Mouse (Mus musculus) kidney, adult 11 months (tissue): ENCODE data around the gene Spag8.
A peak's percentile ranks its signal among the peaks of the same experiment; 100 is the strongest.

Experiments
- DNase-seq: peaks from one replicate; pipeline ENCODE4 v3.0.0; 2022

Spag8 gene

DNA sequence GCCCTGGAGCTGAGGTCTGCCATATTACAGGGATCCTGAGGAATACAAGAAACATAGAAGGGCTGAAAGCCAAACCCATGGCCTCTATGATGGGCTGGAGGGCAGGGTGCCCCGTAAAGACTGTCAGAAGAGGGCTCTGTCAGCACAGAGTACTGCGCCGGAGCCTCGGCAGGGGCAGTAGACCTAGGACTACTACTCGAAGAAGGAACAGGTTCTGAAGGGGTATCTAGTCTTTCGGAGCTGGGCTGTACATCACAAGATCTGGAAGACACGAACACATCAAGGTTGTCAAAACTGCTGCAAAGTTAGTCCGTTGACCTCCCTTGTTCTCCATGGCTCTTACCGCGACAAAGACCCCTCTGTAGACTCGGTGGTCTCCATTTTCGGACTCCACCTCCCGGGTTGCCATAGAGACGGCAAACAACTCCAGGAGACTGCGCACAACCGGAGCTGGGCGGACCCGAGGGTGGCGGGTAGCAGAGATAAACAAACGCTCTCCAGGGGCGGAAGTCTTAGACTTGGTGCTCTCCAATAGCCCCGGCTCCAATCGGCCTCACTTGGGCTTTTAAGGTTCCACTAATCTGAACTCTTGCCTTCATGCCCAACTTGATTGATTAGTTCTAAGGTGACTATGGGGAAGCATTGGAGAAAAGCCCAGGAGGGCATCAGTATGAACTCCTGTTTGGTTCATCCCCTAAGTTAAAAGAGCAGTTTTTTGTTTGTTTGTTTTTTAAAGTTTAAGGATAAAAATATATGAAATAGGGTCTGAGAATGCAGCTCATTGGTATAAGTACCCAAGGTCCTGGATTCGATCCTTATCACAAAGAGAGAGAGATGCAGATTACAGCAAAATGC lies at the start of gene Spag8:
Gene Spag8, minus strand, starts transcription at position 434 of the 855 bp plus-strand sequence.
- no peak for DNase-seq

DNA sequence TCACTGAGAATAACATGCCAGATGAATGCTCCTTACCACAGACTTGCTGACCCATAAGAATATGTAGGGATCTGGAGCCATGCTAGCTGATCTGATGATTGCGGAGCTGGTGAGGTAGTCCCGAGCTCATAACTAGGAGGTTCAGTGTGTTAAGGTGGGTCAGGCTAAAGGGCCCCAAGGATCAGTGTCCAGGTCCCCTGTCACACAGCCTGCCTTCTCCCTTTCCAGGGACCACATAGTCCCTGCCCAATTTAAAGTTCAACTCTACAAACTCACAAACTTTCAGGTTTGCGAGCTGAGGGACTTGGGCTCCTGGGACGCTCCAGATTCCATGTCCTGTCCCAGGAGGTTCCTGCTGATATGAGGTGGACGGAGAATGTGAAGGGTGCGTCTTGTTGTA lies 47.3 kb upstream of the Spag8 start, which contains the start of gene Olfr70:
Gene Olfr70, minus strand, starts transcription at position 101 of the 400 bp plus-strand sequence.
- no peak for DNase-seq

DNA sequence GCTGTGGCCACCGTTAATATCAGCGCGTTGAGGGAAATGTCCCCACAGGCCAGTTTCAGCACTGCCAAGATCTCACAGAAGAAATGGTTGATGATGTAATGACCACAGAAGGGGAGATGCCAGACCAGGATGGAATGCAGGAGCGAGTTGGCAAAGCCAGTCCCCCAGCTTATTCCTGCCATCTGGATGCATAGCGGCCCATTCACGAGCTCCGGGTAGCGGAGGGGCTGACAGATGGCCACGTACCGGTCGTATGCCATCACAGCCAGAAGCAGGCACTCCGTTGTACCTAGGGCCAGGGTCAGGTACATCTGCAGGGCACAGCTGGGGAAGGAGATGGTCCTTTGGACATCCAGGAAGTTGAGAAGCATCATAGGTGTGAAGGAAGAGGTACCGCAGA lies 43.2 kb upstream of the Spag8 start:
- no peak for DNase-seq

DNA sequence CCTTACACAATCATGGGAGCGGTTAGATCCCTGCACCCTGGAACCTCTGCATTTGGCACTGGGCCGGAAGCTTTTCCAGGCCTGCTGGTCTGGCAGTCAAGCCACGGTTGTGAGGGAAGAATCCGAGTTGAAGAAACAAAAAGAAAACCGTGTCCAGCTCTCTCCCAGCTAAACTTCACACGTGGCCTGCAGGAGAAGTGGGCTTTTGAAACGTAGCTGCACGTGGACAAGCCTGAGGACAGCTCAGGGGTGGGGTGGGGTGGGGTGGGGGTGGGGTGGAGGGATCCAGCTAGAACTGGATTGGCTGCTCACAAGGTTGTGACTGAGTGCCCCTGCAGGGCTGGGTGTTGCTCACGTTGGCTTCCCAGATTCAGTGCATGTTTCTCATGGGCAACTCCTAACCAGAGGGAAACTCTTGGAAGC lies 41.9 kb upstream of the Spag8 start:
- DNase-seq: peak; percentile 61

DNA sequence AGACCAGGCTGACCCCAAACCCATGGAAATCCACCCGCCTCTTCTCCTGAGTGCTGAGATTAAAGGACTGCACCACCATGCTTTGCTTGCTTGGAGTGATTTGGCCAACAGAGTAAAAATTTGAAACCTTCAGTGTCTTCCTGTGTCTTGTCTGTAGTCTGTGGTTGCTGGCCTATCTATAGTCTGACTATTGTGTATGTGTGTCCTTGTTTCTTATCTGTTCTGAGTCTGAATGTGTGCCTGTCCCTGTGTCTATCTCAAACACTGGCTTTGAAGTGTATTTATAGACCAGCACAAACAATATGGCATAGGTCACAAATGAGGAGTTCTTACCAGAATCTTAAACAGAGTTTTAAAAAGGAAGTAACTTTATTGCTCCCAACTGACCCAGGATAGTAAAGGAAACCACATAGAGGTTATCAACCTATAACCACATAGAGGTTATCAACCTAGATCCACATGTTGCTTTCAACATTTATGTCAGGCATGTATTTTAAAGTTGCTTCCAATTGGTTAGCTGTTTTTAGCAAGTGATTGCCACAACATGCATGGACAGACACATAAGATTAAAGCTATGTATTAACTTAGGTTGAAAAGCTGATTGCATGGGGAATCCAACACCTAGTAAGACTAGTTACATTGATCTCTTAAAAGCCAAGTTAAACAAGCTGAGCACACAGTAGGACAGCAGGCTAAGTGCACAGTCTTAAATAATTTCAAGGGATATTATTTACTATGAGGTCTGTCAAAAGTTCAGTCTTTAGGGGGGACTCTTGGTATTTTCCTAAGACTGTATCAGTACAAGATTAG lies 41.2 kb upstream of the Spag8 start:
- DNase-seq: no peak

DNA sequence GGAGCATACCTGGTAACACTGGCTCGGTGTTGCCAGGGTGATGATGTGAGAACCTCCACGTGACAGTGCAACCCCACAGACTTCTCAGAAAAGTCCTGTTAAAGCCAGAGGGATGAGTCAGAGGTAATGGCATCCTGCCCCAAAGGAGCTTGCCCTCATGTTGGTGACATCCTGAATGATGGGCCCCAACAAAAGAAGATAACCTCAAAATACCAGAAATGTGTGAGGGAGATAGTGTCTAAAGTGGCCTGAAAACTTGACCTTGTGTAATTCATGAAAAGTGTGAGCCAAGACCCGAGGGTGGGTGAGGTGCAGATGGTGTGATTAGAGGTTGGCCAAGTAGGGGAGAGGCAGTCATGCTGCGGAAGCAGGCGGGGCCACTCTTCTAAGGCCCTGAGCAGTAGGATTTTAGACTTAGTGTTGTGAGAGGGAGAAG lies 40.4 kb upstream of the Spag8 start:
- DNase-seq: no peak

DNA sequence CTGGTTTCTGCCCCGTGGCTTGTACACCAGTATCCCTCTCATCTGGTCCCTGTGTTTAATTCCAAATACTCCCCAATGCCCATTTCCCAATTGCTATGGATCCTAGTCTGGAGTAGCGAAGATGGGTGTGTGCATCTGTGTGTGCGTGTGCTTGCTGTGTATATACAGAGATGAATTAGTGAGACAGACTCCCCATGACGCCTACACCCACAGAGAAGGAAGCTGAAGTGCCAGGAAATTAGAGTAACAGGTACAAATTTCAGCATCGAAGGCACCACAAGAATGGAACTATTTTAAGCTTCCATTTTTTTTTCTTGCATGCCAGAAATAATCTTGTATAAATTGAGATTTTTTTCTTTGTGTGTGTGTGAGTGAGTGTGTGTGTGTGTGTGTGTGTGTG lies 37.6 kb upstream of the Spag8 start:
- no peak for DNase-seq

DNA sequence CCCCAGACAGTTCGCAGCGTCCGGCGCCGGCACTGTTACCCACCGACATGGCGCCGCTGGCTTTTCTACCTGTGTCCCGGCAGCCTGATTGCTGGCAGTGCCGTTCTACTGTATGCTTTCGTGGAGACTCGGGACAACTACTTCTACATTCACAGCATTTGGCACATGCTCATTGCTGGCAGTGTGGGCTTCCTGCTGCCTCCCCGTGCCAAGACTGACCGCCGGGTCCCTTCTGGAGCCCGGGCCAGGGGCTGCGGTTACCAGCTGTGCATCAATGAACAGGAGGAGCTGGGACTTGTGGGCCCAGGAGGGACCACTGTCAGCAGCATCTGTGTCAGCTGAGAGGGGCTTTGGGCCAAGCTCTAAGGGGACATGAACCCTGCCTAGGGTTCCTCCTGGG lies 36.6 kb upstream of the Spag8 start:
- no peak for DNase-seq

DNA sequence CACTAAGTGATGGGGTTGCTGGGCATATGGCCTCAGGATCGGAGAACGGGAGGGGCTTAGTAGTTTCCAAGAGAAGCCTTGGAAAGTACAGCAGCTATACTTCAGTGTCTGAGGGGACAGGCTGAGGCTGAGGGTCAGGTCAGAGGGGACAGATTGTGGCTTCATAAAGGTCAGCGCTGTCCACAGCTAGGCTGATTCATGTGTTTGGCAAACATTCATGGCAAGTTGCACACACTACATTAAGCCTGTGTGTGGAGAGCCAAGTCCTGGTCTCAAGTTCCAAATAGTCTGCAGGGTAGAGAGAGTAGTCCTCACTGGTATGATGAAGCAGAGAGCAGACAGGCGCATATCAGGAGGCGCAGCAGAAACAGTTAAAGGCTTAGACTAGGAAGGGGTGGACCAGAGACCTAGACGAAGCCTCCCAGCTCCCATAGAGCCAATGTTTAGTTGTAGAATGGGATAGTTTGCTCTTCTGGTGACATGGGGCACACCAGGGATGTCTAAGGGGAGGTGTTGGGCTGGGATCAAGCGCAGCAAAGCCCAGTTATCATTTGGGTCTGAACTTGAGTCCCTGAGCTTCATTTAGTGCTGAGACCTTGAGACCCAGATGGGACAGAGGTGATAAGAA lies 26.1 kb upstream of the Spag8 start:
- peak; percentile 47 for DNase-seq

DNA sequence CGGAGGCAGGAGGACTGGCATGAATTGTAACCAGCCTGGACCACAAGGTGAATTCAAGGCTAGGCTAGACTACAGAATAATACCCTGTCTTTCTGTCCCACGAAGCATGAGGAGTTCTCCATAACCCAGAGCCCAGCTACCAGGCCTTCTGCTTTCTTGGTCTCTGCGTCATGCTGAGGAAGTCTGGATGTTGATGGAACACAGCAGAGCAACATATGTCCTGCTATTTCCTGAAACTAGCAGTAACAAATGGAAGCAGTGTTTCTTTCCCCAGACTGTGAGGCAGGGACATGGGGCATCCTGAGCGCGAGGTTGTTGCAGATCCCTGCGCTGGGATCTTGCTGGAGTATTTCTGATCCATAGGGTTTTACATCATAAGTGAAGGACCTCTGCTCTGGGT lies 25.1 kb upstream of the Spag8 start:
- DNase-seq: no peak

DNA sequence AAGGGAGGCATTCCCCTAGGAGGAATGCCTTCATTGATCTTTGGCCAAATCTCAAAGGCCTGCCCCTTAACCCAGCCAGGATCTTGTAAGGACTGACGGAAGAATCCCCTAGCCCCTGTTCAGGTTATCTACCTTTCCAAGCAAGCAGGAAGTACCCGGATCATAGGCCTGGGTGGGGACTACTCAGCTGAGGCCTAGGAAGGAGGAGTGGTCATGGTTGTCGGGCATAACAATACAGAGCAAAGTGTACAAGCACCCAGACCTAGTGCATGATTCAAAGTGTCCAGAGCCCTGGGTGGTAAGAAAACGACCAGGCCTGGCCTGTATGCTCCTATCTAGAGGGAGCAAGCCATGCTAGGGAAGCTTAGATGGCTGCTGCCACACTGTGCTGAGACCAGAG lies 22.2 kb upstream of the Spag8 start:
- no peak for DNase-seq

DNA sequence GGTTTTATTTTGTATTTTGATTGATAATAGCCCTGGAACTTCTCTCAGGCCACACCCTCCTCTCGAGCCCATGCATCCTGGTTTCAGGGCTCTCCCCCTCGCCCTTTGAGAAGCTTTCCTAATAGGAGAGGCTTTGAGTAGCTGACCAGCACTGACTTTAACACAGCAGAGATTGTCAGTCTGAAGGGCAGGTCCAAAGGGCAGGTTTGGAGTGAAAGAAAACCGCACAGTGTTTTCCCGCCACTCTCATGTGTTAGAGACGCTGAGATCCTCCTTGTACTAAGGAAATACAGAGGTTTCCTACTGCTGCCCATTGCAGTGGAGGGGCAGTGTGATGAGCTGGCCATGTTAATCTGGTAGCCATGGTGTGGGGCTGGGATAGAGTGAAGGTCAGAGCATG lies 21.6 kb upstream of the Spag8 start:
- DNase-seq: no peak

DNA sequence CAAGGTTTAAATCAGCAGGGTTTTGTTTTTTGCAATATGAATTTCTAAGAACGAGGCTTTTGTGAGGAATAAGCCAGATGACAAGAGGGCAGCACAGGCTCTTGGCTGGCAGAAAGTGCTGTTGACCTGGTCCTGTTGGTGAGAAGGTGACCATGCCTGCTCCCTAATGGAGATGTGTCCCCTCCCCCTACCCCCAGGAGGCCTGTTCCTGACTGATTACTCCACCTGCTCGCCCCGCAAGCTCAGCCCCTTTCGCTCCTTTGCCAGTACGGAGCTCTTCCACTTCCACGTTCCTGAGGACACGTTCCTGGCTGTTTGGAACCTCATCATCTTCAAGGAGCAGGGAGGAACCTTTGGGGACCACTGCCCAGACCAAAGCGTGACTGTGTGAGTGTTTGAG lies 20.3 kb upstream of the Spag8 start:
- no peak for DNase-seq

DNA sequence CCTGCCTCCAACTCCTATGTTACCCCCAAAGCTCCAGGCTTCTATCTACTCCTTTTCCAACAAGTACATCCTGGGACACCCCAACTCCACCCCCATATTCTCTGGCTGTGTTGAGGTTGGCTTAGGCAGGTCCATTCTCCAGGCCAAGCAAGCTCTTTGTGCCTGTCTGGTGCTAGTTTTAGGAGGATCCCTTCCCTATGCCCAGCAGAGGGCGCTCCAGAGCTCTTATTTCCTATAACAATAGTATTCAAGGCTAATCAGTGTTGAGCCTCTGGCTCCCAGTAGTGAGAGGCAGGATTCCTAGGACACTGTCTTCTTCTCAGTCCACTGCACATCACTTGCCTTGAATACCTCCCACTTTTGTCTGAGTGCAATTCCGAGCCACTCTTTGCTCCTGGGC lies 18.7 kb upstream of the Spag8 start:
- peak; percentile 82 for DNase-seq

DNA sequence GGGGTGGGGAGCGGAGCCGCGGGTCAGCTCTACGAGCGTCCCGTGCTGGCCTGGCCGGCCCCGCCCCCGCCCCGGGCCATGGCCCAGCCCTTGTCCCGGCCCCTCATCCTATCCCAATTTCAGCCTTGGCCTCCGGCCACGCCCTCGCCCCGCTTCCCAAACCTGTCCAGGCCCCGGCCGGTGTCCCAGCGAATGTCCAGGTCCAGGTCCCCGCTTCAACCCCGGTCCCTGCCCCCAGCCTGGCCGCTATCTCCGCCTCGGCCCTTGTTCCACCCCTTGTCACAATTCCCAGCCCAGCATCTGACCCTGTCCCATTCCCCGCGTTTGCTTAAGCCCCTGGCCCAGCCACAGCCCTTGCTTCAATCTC lies 16.0 kb upstream of the Spag8 start:
- DNase-seq: no peak

DNA sequence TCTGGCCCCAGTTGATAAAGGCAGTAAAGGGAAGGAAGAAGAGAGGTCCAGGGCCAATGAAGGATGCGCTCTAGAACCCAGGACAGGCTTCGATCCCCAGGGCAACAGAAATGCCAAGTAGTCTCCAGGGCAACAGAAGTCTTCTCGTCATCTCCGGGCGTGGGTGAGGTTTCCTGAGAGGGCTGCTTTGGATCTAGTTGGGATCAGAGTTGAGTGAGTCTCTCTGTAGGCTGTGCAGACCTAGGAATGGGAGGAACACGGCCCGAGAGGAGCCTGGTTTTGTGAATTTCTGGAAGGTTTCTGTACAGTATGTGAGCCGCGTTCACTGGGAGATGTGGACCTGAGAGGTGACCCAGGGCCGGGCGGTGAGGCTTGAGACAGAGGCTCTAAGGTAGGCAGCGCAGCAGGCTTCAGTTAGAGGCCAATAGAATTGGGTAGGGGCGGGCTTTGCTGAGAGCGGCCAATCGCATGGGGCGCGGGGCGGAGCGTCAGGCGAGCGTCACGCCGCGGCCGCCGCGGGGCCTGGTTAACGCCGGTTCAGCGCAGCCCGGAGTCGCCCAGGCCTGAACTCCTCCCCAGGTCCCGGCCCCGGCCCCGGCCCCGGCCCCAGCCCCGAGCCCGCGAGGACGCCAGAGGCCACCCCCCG lies 15.5 kb upstream of the Spag8 start, which contains the start of the genes Tmem8b and Fam221b:
Gene Tmem8b, plus strand, starts transcription at position 190 of the 646 bp plus-strand sequence.
Gene Fam221b, minus strand, starts transcription at position 364 of the 646 bp plus-strand sequence.
- peak; percentile 90 for DNase-seq

DNA sequence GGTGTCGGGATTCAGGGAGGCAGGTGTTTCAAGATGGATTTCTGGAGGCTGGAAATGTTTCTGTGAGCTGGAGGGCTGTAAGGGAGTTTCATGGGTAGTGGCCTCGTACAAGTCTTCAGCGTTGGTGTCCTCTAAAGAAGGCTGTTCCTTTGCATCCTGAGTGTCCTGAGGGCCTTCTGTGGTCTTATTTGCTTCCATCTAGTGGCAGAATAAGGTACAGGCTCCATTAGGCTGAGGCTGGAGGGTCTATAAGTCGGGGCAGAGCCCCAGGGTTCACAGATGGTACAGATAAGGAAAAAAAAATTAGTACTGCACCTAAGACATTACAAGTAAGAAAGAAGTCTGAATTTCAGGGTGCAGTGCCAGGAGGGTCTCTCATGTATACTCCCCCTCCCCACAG lies 13.0 kb upstream of the Spag8 start:
- no peak for DNase-seq

DNA sequence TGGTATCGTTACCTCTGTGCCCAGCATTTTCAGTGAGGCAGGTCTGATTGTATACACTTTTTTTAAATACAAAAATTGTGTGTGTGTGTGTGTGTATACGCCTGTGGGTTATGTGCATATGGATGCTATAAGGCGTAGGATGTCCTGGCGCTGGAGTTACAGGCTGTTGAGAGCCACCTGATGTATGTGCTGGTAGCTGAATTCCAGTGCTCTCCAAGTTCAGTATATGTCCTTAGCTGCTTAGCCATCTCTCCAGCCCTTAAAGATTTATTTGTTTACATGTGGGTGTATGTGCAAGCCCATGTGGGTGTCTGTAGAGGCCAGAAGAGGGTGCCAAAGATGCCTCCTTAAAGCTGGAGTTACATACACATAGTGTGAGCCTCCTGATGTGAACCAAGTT lies 3.8 kb upstream of the Spag8 start:
- no peak for DNase-seq

DNA sequence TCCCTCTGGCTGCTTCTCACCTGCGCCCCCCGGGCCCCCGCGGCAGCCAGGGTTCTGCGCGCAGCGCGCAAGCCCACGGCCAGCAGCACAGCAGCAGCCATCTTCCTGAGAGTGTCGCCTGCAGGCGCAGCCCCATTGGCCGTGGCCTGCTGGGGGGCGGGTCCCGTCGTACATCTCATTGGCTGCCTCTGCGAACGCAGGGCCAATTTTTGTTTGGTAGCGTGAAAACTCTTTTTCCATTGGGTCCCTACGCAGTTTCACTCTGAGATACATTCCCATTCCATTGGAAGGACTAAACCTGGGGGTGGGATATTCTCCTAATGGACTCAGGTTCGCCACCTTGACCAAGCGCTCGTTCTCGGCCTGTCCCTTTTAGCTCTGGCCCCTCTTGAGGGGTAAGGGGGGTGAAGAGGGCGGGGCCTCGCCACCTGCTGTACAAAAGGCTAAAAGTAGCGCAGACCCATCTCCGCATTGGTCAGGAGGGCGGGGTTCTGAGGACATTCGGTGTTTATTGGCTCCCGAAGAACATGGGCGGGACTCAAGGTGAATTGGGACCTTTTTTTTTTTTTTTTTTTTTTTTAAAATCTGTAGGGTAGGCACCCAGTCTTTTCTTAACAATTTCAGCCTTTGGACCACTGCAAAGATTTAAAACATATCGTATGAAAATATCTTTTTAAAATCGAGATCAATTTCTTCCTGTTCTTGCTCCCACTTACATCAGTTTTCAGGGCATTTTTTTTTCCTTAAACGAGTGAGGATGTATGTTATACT lies 3.1 kb upstream of the Spag8 start, which contains the start of gene Hint2:
Gene Hint2, minus strand, starts transcription at position 128 of the 771 bp plus-strand sequence.
- peak; percentile 99 for DNase-seq

DNA sequence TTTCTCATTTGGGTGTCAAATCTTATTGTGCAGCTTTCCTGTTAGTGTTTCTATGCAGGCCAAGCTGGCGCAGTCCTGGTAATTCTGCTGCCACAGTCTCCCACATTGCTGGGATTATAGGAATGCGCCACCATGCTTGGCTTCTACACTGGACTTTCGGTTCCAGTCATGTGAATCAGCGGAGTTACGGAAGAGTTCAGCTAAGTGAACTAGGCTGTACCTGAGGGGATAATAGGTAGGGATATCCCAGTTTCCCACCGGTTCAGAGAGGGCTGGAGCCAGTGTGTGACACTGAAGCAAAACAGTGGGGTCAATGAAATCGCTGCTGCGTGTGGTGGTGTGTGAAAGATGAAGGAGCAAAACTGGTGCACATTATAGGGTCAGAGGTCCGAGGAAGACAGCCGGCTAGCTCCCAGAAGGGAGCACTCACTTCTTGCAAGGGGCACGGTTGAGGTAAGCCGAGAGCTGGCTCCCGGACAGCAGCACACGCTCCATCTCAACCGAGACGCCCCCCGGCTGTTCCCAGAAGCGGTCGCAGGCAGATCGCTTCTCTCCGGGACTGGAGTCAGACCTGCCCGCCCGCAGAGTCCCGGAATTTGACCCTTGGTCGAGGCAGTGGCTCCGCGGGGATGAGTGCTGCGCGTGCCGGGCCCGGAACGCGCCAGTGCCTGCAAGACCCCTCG lies 2.4 kb upstream of the Spag8 start:
- peak; percentile 73 for DNase-seq

DNA sequence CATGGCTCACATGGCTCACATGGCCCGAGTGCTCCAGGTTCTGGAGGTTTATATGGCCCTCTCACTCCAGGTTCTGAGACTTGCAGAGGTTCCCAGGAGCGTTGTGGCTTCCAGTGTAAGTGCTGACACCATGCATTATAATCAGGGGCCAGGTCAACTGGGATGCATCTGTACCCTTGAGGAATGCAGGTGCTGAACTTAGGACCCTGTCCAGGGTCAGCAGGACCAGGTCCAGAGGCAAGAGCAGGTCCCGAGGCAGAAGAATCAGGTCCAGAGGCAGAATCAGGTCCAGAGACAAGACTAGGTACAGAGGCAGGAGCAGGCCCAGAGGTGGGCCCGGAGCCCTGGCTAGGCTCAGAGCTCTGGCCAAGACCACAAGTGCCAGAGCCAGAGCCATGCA lies 668 bp downstream of the Spag8 start:
- DNase-seq: peak; percentile 87
